Mouse (Mus musculus): Measurements from ENCODE around the gene Samd4.

Gene Samd4

GRCm38 (mm10) chr14:46955574-46956043 lies 73.0 kb downstream of the Samd4 start:
- DNase-seq (ENCODE audit: low spot score in 2 of 2), result no peak

- DNase-seq (ENCODE audit: low spot score in 2 of 2), result no peak
These were observed 73.5 kb downstream of the Samd4 start for GRCm38 (mm10) chr14:46956121-46956520.

GRCm38 (mm10) chr14:46959166-46959721 lies 76.6 kb downstream of the Samd4 start:
- no peak for DNase-seq (ENCODE audit: low spot score in 2 of 2)

GRCm38 (mm10) chr14:46959831-46960230 lies 77.2 kb downstream of the Samd4 start:
- DNase-seq (ENCODE audit: low spot score in 2 of 2), result no peak

- no peak for DNase-seq (ENCODE audit: low spot score in 2 of 2)
These were observed 80.2 kb downstream of the Samd4 start for GRCm38 (mm10) chr14:46962832-46963231.

GRCm38 (mm10) chr14:46964074-46964872 lies 81.6 kb downstream of the Samd4 start:
- no peak for DNase-seq (ENCODE audit: low spot score in 2 of 2)

GRCm38 (mm10) chr14:46966206-46966605 lies 83.6 kb downstream of the Samd4 start:
- DNase-seq (ENCODE audit: low spot score in 2 of 2), result no peak

- DNase-seq (ENCODE audit: low spot score in 2 of 2), result no peak
These were observed 85.4 kb downstream of the Samd4 start for GRCm38 (mm10) chr14:46968046-46968445.

- no peak for DNase-seq (ENCODE audit: low spot score in 2 of 2)
These were observed 88.0 kb downstream of the Samd4 start for GRCm38 (mm10) chr14:46970673-46971072.

GRCm38 (mm10) chr14:46971802-46972201 lies 89.1 kb downstream of the Samd4 start:
- no peak for DNase-seq (ENCODE audit: low spot score in 2 of 2)

GRCm38 (mm10) chr14:46974874-46975273 lies 92.2 kb downstream of the Samd4 start:
- DNase-seq (ENCODE audit: low spot score in 2 of 2), result no peak

- no peak for DNase-seq (ENCODE audit: low spot score in 2 of 2)
These were observed 93.3 kb downstream of the Samd4 start for GRCm38 (mm10) chr14:46975969-46976368.

GRCm38 (mm10) chr14:46976712-46977111 lies 94.1 kb downstream of the Samd4 start:
- DNase-seq (ENCODE audit: low spot score in 2 of 2), result no peak

- no peak for DNase-seq (ENCODE audit: low spot score in 2 of 2)
These were observed 95.0 kb downstream of the Samd4 start for GRCm38 (mm10) chr14:46977660-46978059.

- no peak for DNase-seq (ENCODE audit: low spot score in 2 of 2)
These were observed 96.5 kb downstream of the Samd4 start for GRCm38 (mm10) chr14:46979172-46979571.

GRCm38 (mm10) chr14:46980736-46981438 lies 98.2 kb downstream of the Samd4 start:
- DNase-seq (ENCODE audit: low spot score in 2 of 2), result no peak

- no peak for DNase-seq (ENCODE audit: low spot score in 2 of 2)
These were observed 99.5 kb downstream of the Samd4 start for GRCm38 (mm10) chr14:46982106-46982505.

GRCm38 (mm10) chr14:46984542-46985125 lies 102.0 kb downstream of the Samd4 start:
- no peak for DNase-seq (ENCODE audit: low spot score in 2 of 2)

GRCm38 (mm10) chr14:46989694-46990093 lies 107.0 kb downstream of the Samd4 start:
- no peak for DNase-seq (ENCODE audit: low spot score in 2 of 2)

- no peak for DNase-seq (ENCODE audit: low spot score in 2 of 2)
These were observed 107.8 kb downstream of the Samd4 start for GRCm38 (mm10) chr14:46990450-46990849.

GRCm38 (mm10) chr14:46994704-46995103 lies 112.0 kb downstream of the Samd4 start:
- no peak for DNase-seq (ENCODE audit: low spot score in 2 of 2)

- DNase-seq (ENCODE audit: low spot score in 2 of 2), result no peak
These were observed 116.8 kb downstream of the Samd4 start for GRCm38 (mm10) chr14:46999321-47000025.

Measured in spleen, postnatal 36 days (tissue).